Mouse (Mus musculus): ENCODE measurements at regions not wholly inside any gene's neighbourhood (a gene's known extent, or its start where the extent isn't known, plus 50 kb on each side); places are given as distances from the start of the nearest gene placed in this dataset.
A peak's percentile ranks its signal among the peaks of the same experiment; 100 is the strongest.

- peak; percentile 67 for DNase-seq
These were observed 75.6 kb upstream of the Jazf1 start for GRCm38 (mm10) chr6:53143846-53144584.

GRCm38 (mm10) chr6:53134410-53134809 is 66.0 kb upstream of the Jazf1 start:
- DNase-seq, result no peak

- DNase-seq, result no peak
These were observed 62.4 kb upstream of the Jazf1 start for GRCm38 (mm10) chr6:53130717-53131330.

DNA sequence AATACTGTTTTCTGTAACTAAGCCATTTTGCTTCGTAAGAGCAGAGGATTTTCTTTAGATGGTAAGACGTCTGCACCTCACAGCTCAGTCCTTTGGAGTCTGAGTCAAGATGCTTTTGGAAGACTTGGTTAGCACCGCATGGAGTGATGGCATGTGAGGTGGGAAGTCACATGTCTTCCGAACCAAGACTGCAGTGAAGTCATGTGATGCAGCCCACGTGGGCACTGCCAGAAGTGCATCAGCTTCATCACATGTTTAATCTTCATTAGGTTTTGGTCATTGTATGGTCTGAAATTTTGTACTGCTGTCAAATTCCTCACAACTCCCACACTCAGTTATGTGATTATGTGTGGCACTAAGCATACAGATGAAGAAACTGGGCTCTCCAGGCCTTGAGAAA is 58.3 kb upstream of the Jazf1 start:
- no peak for DNase-seq

GRCm38 (mm10) chr6:53124800-53125450 is 56.5 kb upstream of the Jazf1 start:
- DNase-seq, result no peak

DNA sequence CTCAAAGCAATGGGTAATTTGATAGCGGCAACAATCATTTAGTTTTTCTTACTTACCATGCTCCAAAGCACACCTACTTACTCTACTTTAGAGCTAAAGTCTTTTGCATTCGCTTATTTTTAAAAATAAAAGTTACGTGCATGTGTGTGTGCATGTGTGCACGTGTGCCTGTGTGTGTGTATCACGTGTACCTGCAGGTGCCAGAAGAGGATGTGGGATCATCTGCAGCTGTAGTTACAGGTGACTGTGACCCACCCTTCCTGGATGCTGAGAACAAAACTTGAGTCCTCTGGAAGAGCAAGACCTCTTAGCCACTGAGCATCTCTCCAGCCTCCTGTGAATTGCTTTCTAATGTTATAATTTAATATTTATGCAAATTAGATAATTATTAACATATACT is 52.0 kb upstream of the Jazf1 start:
- no peak for DNase-seq

Data from heart, postnatal 4 days (tissue).